Comparison of ENCODE assay signal across 10 mouse cellular contexts in genomic region chr19:18716374-18716773, GRCm38 (mm10). TPM values are rescaled to one million over a fixed set of nuclear protein-coding genes. Genes with fewer than 3 reads are reported as not detected.
A peak's percentile ranks its signal among the peaks of the same experiment; 100 is the strongest.
DNase-seq lines count a peak whose midpoint lies in the region; ATAC-seq and TF ChIP-seq lines count a peak whose summit lies in the region.
"Had no signal": no experiment of that assay in that cellular context is flagged by ENCODE, and none has a peak within 500 bp of the region (broad histone marks: within the 10 kb centered on the region; RNA-seq: fewer than 3 reads in every experiment).

No protein-coding gene starts in this region.

- no peak for ATAC-seq in intestine, postnatal 0 days
- ATAC-seq in intestine, embryonic 15.5 days, result no peak
- ATAC-seq in common myeloid progenitor, adult 5-6 weeks (replicated peaks; ENCODE audit: low read depth, poor library complexity, severe bottlenecking), result peak; percentile 50
- no peak for ATAC-seq in heart, embryonic 16.5 days (replicated peaks; ENCODE audit: extremely low read depth, insufficient read depth, low FRiP score)

- TF ChIP-seq CTCF in intestine, postnatal 0 days (IDR thresholded peaks at IDR 0.05; ENCODE audit: low read depth), result peak; percentile 85

- DNase-seq in R1 (ENCODE audit: low read depth, low spot score), result peak; percentile 75
- DNase-seq in layer of hippocampus, postnatal 36 days, result peak; percentile 17 to 51
- peak; percentile 73 for DNase-seq in thymus, postnatal 0 days (ENCODE audit: low spot score)

- H3K9me3 ChIP-seq in intestine, postnatal 0 days (ENCODE audit: control insufficient read depth), result no peaks in the 10 kb centered on the region
- H3K9me3 ChIP-seq in intestine, embryonic 15.5 days, result no peaks in the 10 kb centered on the region
- no peaks in the 10 kb centered on the region for H3K9me3 ChIP-seq in heart, embryonic 16.5 days (replicated peaks; ENCODE audit: control insufficient read depth, low read length)
- H3K9me3 ChIP-seq: embryonic facial prominence, embryonic 13.5 days; neural tube, embryonic 13.5 days had no signal

- H3K79me2 ChIP-seq in myocyte (ENCODE audit: control insufficient read depth, insufficient read depth), result peaks cover 50% of the 10 kb centered on the region

- 44% methylated on average over 1 of the region's 1 CpGs for WGBS in intestine, postnatal 0 days
- 40% methylated on average over 1 of the region's 1 CpGs for WGBS in intestine, embryonic 15.5 days
- WGBS in heart, embryonic 16.5 days, result 12% methylated on average over 1 of the region's 1 CpGs

- H3ac ChIP-seq in myocyte (ENCODE audit: control insufficient read depth, insufficient read length), result no peak overlapping the region

- H3K27ac ChIP-seq in intestine, postnatal 0 days (ENCODE audit: low read depth, low read length), result no peak overlapping the region
- H3K27ac ChIP-seq in intestine, embryonic 15.5 days, result no peak overlapping the region
- 0 out of 2 replicates have a peak overlapping the region, but pooled peaks have one; percentile 66 for H3K27ac ChIP-seq in heart, embryonic 16.5 days (ENCODE audit: low read length)
- H3K27ac ChIP-seq: embryonic facial prominence, embryonic 13.5 days; neural tube, embryonic 13.5 days had no signal

- no peak for TF ChIP-seq POLR2A in myocyte (IDR thresholded peaks at IDR 0.05; ENCODE audit: insufficient read length, low read depth)

- no peak overlapping the region for H3K4me3 ChIP-seq in intestine, postnatal 0 days (ENCODE audit: low read depth, low read length)
- H3K4me3 ChIP-seq in intestine, embryonic 15.5 days (replicated peaks), result no peak overlapping the region
- no peak overlapping the region for H3K4me3 ChIP-seq in heart, embryonic 16.5 days (ENCODE audit: low read length)
- H3K4me3 ChIP-seq in myocyte, result no peak overlapping the region
- H3K4me3 ChIP-seq: embryonic facial prominence, embryonic 13.5 days; neural tube, embryonic 13.5 days had no signal

- no peak overlapping the region for H3K4me2 ChIP-seq in intestine, postnatal 0 days (replicated peaks; ENCODE audit: low read depth)
- H3K4me2 ChIP-seq in intestine, embryonic 15.5 days (replicated peaks), result no peak overlapping the region
- no peak overlapping the region for H3K4me2 ChIP-seq in heart, embryonic 16.5 days (ENCODE audit: low read depth, low read length)
- H3K4me2 ChIP-seq in myocyte (ENCODE audit: low read depth), result peak overlapping the region; percentile 95
- H3K4me2 ChIP-seq: embryonic facial prominence, embryonic 13.5 days; neural tube, embryonic 13.5 days had no signal

- no peaks in the 10 kb centered on the region for H3K4me1 ChIP-seq in intestine, postnatal 0 days (replicated peaks; ENCODE audit: control insufficient read depth, insufficient read depth, low read length)
- peaks cover 11% of the 10 kb centered on the region for H3K4me1 ChIP-seq in intestine, embryonic 15.5 days (replicated peaks)
- peaks cover 36% of the 10 kb centered on the region for H3K4me1 ChIP-seq in heart, embryonic 16.5 days (ENCODE audit: control insufficient read depth, insufficient read depth, low read length)

- H3K27me3 ChIP-seq in intestine, postnatal 0 days (replicated peaks; ENCODE audit: control insufficient read depth, insufficient read depth, low read length), result no peaks in the 10 kb centered on the region
- H3K27me3 ChIP-seq in intestine, embryonic 15.5 days (replicated peaks), result no peaks in the 10 kb centered on the region
- H3K27me3 ChIP-seq in heart, embryonic 16.5 days (ENCODE audit: control insufficient read depth, insufficient read depth, low read length), result no peaks in the 10 kb centered on the region
- H3K27me3 ChIP-seq in myocyte (ENCODE audit: control insufficient read depth, insufficient read depth, insufficient read length), result no peaks in the 10 kb centered on the region
- H3K27me3 ChIP-seq: embryonic facial prominence, embryonic 13.5 days; neural tube, embryonic 13.5 days had no signal

- H3K36me3 ChIP-seq in intestine, postnatal 0 days (ENCODE audit: control insufficient read depth, insufficient read depth), result no peaks in the 10 kb centered on the region
- 0 out of 2 replicates have a peak, but pooled peaks cover 6% of the 10 kb centered on the region for H3K36me3 ChIP-seq in intestine, embryonic 15.5 days
- 0 out of 2 replicates have a peak, but pooled peaks cover 2% of the 10 kb centered on the region for H3K36me3 ChIP-seq in heart, embryonic 16.5 days (ENCODE audit: control insufficient read depth, insufficient read depth)
- H3K36me3 ChIP-seq in myocyte (ENCODE audit: control insufficient read depth, insufficient read depth), result peaks cover 17% of the 10 kb centered on the region

- no peak overlapping the region for H3K9ac ChIP-seq in intestine, postnatal 0 days (ENCODE audit: low read depth, low read length)
- no peak overlapping the region for H3K9ac ChIP-seq in intestine, embryonic 15.5 days
- H3K9ac ChIP-seq in heart, embryonic 16.5 days (ENCODE audit: low read length), result no peak overlapping the region
- H3K9ac ChIP-seq: embryonic facial prominence, embryonic 13.5 days; neural tube, embryonic 13.5 days had no signal

TF ChIP-seq in myocyte, 11 proteins besides CTCF, POLR2A, EP300 and RAD21:
- TF ChIP-seq MYOG (IDR thresholded peaks at IDR 0.05; ENCODE audit: control insufficient read depth in 1 of 3, insufficient read depth in 1 of 3, insufficient read length in 2 of 3, low read depth in 2 of 3) (no peak), MAX (IDR thresholded peaks at IDR 0.05; ENCODE audit: low read depth) (no peak), POLR2AphosphoS2 (IDR thresholded peaks at IDR 0.05; ENCODE audit: insufficient read length, low read depth) (no peak), E2F4 (IDR thresholded peaks at IDR 0.05; ENCODE audit: insufficient read depth) (no peak), MYOD1 (IDR thresholded peaks at IDR 0.05; ENCODE audit: control insufficient read depth in 1 of 3, insufficient read length in 2 of 3, low read depth in 2 of 3) (no peak), USF1 (IDR thresholded peaks at IDR 0.05; ENCODE audit: low read depth) (no peak), REST (IDR thresholded peaks at IDR 0.05; ENCODE audit: insufficient read depth, insufficient read length) (no peak), TCF3 (IDR thresholded peaks at IDR 0.05; ENCODE audit: insufficient read length, low read depth) (no peak), TCF12 (IDR thresholded peaks at IDR 0.05; ENCODE audit: insufficient read depth, poor library complexity, severe bottlenecking) (no peak), CEBPB (IDR thresholded peaks at IDR 0.05; ENCODE audit: insufficient read depth, poor library complexity, severe bottlenecking) (no peak), SRF (IDR thresholded peaks at IDR 0.05; ENCODE audit: control insufficient read depth, insufficient read length, low read depth) (no peak)
TF ChIP-seq in myocyte: peak in this region for 0.

RNA-seq across cellular contexts. Expression of gene D030056L22Rik, which starts 3.4 kb away (rescaled TPM):
- polyA plus RNA-seq in intestine, postnatal 0 days (2015; fragmentation: Nextera tagmentation; extraction: Ambion mirVana), result 11.2 and 11.3 TPM in 2 replicates
- 26.4 and 30.8 TPM in 2 replicates for polyA plus RNA-seq in intestine, embryonic 15.5 days (2015; fragmentation: Nextera tagmentation; extraction: Ambion mirVana)
- 21.9 and 27.0 TPM in 2 replicates for total RNA-seq in common myeloid progenitor, adult 5-6 weeks (2017)
- 26.8 and 27.9 TPM in 2 replicates for polyA plus RNA-seq in heart, embryonic 16.5 days (2015; fragmentation: Nextera tagmentation; extraction: Ambion mirVana)
- total RNA-seq in layer of hippocampus, postnatal 36 days (2021), result 10 to 100 TPM; 23.7 to 26.1 TPM
- 10.4 TPM for polyA plus RNA-seq in myocyte (2012; fragmentation: generic; extraction: Trizol)
- 39.4 and 39.7 TPM in 2 replicates for polyA plus RNA-seq in thymus, postnatal 0 days (2015; fragmentation: Nextera tagmentation; extraction: Ambion mirVana)

RNA-seq across cellular contexts. Expression of gene Trpm6, which starts 33.4 kb away (rescaled TPM):
- polyA plus RNA-seq in intestine, postnatal 0 days (2015; fragmentation: Nextera tagmentation; extraction: Ambion mirVana), result 0.07 and 0.08 TPM in 2 replicates
- polyA plus RNA-seq in intestine, embryonic 15.5 days (2015; fragmentation: Nextera tagmentation; extraction: Ambion mirVana), result 0.04 and 0.14 TPM in 2 replicates
- 0.53 TPM in 1 of 2 replicates, not detected in the other for total RNA-seq in common myeloid progenitor, adult 5-6 weeks (2017)
- polyA plus RNA-seq in heart, embryonic 16.5 days (2015; fragmentation: Nextera tagmentation; extraction: Ambion mirVana), result 0.35 and 0.43 TPM in 2 replicates
- total RNA-seq in layer of hippocampus, postnatal 36 days (2021), result under 1 TPM; 0.18 to 0.32 TPM
- 0.08 TPM for polyA plus RNA-seq in myocyte (2012; fragmentation: generic; extraction: Trizol)
- 0.14 TPM in 2 replicates for polyA plus RNA-seq in thymus, postnatal 0 days (2015; fragmentation: Nextera tagmentation; extraction: Ambion mirVana)

RNA-seq across cellular contexts. Expression of gene Carnmt1, which starts 45.8 kb away (rescaled TPM):
- 14.5 and 15.5 TPM in 2 replicates for polyA plus RNA-seq in intestine, postnatal 0 days (2015; fragmentation: Nextera tagmentation; extraction: Ambion mirVana)
- 21.2 and 24.0 TPM in 2 replicates for polyA plus RNA-seq in intestine, embryonic 15.5 days (2015; fragmentation: Nextera tagmentation; extraction: Ambion mirVana)
- total RNA-seq in common myeloid progenitor, adult 5-6 weeks (2017), result 37.3 and 44.7 TPM in 2 replicates
- polyA plus RNA-seq in heart, embryonic 16.5 days (2015; fragmentation: Nextera tagmentation; extraction: Ambion mirVana), result 23.3 and 25.5 TPM in 2 replicates
- total RNA-seq in layer of hippocampus, postnatal 36 days (2021), result 10 to 100 TPM; 13.8 to 14.5 TPM
- 6.1 TPM for polyA plus RNA-seq in myocyte (2012; fragmentation: generic; extraction: Trizol)
- 28.8 and 30.1 TPM in 2 replicates for polyA plus RNA-seq in thymus, postnatal 0 days (2015; fragmentation: Nextera tagmentation; extraction: Ambion mirVana)
